Mouse (Mus musculus) left cerebral cortex, adult 2 months (tissue): ENCODE data around the gene Nek11. TPM values are rescaled to one million over a fixed set of nuclear protein-coding genes. Genes with fewer than 3 reads are reported as not detected.

ENCODE experiments used
- DNase-seq, 2 experiments: peaks; one replicate each; pipeline ENCODE4 v3.0.0; 2021 to 2022; ENCODE audit warnings: low spot score in 2 of 2, mixed read lengths in 1 of 2; ENCODE audit errors: extremely low spot score in 1 of 2
- H3K27ac ChIP-seq: fragments of 200-600 bp; 2 replicates; pipeline ENCODE4 v1.8.1; 2022
- H3K4me3 ChIP-seq: fragments of 200-600 bp; 2 replicates; pipeline ENCODE4 v1.8.1; 2022
- CTCF ChIP-seq: fragments of 200-600 bp; IDR thresholded peaks from 2 replicates; pipeline ENCODE4 v1.8.1; 2022; ENCODE audit warnings: antibody characterized with exemption, mild to moderate bottlenecking, moderate library complexity
- intact Hi-C: fragments of 180-260 bp; cut with DNase I; formaldehyde crosslinking; loops from one replicate; pipeline ENCODE4 v1.15.1; 2025
- total RNA-seq, 2 experiments: library from RNA; stranded (reverse); gene quantifications; 2 replicates each; pipeline ENCODE4 v1.2.3; 2021

Gene Nek11
- total RNA-seq, 2 experiments from 2014 or later: 1.0 to 1.6 TPM

- Histone ChIP-seq H3K27ac (no peak overlapping the region), H3K4me3 (no peak overlapping the region)
- intact Hi-C loops: no loop called here
- no peak for TF ChIP-seq CTCF
- DNase-seq: no peak
Observed at GRCm38 (mm10) chr9:105366199-105366598, 29.1 kb downstream of the Nek11 start.

GRCm38 (mm10) chr9:105363520-105364231, 31.6 kb downstream of the Nek11 start:
- intact Hi-C loops: no loop called here
- H3K27ac ChIP-seq: no peak overlapping the region
- no peak for DNase-seq
- H3K4me3 ChIP-seq: no peak overlapping the region
- no peak for TF ChIP-seq CTCF

GRCm38 (mm10) chr9:105362181-105362580, 33.1 kb downstream of the Nek11 start:
- intact Hi-C loops: no loop called here
- no peak for TF ChIP-seq CTCF
- no peak overlapping the region for H3K27ac ChIP-seq
- no peak overlapping the region for H3K4me3 ChIP-seq
- DNase-seq: no peak

GRCm38 (mm10) chr9:105349034-105349433, 46.3 kb downstream of the Nek11 start:
- intact Hi-C loops: no loop called here
- Histone ChIP-seq H3K4me3 (no peak overlapping the region), H3K27ac (no peak overlapping the region)
- DNase-seq: no peak
- TF ChIP-seq CTCF: no peak

GRCm38 (mm10) chr9:105348242-105349031, 46.9 kb downstream of the Nek11 start:
- TF ChIP-seq CTCF: no peak
- no peak for DNase-seq
- no peak overlapping the region for H3K27ac ChIP-seq
- no peak overlapping the region for H3K4me3 ChIP-seq
- intact Hi-C loops: no loop called here

GRCm38 (mm10) chr9:105342994-105343656, 52.2 kb downstream of the Nek11 start:
- Histone ChIP-seq H3K4me3 (no peak overlapping the region), H3K27ac (no peak overlapping the region)
- intact Hi-C loops: no loop called here
- DNase-seq: no peak
- TF ChIP-seq CTCF: no peak

- H3K4me3 ChIP-seq: no peak overlapping the region
- no peak overlapping the region for H3K27ac ChIP-seq
- DNase-seq: no peak
- no peak for TF ChIP-seq CTCF
- intact Hi-C loops: no loop called here
Observed at GRCm38 (mm10) chr9:105342565-105342964, 52.8 kb downstream of the Nek11 start.

GRCm38 (mm10) chr9:105332436-105333016, 62.8 kb downstream of the Nek11 start:
- no peak for TF ChIP-seq CTCF
- DNase-seq: no peak
- no peak overlapping the region for H3K4me3 ChIP-seq
- H3K27ac ChIP-seq: no peak overlapping the region
- intact Hi-C loops: no loop called here

GRCm38 (mm10) chr9:105321856-105322255, 73.5 kb downstream of the Nek11 start:
- no peak for TF ChIP-seq CTCF
- intact Hi-C loops: no loop called here
- H3K27ac ChIP-seq: no peak overlapping the region
- DNase-seq: no peak
- H3K4me3 ChIP-seq: no peak overlapping the region

GRCm38 (mm10) chr9:105313250-105313649, 82.1 kb downstream of the Nek11 start:
- Histone ChIP-seq H3K27ac (no peak overlapping the region), H3K4me3 (no peak overlapping the region)
- DNase-seq: no peak
- TF ChIP-seq CTCF: no peak
- intact Hi-C loops: no loop called here

GRCm38 (mm10) chr9:105312686-105313085, 82.6 kb downstream of the Nek11 start:
- no peak overlapping the region; the same call in 1 of the 2 replicates for H3K27ac ChIP-seq
- no peak overlapping the region for H3K4me3 ChIP-seq
- intact Hi-C loops: no loop called here
- no peak for TF ChIP-seq CTCF
- no peak for DNase-seq
